Mouse (Mus musculus) liver, adult 10 weeks (tissue): ENCODE results near the gene Cdk5rap1. TPM values are rescaled to one million over a fixed set of nuclear protein-coding genes. Genes with fewer than 3 reads are reported as not detected.

Source experiments
- polyA plus RNA-seq: library from polyadenylated mRNA; stranded (reverse); fragments of 350-450 nt; fragmentation: Illumina TruSeq; extraction: RNeasy Lipid Tissue Mini Kit (QIAGEN cat#74804); gene quantifications from one replicate; pipeline ENCODE4 v1.2.3, GENCODE M21; 2014; ENCODE audit warnings: low read depth, low replicate concordance

Cdk5rap1 gene
- 11.8 TPM for polyA plus RNA-seq

GRCm38 (mm10) chr2:154372842-154373500, at the start of gene Cdk5rap1:
Gene Cdk5rap1 (minus strand): TSS chr2:154373010.

GRCm38 (mm10) chr2:154407643-154408445, 35.0 kb upstream of the Cdk5rap1 start, which contains the start of gene Snta1:
Gene Snta1 (minus strand): TSS chr2:154408099.

GRCm38 (mm10) chr2:154306927-154307326, 65.9 kb downstream of the Cdk5rap1 start, which contains the start of gene Bpifb9b:
Gene Bpifb9b (plus strand): TSS chr2:154307227.

Other genes with a start within 250 kb of the Cdk5rap1 start
- gene Bpifa3, start 242.7 kb downstream of the Cdk5rap1 start, polyA plus RNA-seq = not detected
- gene Bpifa1, start 230.1 kb downstream of the Cdk5rap1 start, polyA plus RNA-seq = not detected
- gene Bpifa5, start 210.4 kb downstream of the Cdk5rap1 start, polyA plus RNA-seq = not detected
- gene Bpifb1, start 182.2 kb downstream of the Cdk5rap1 start, polyA plus RNA-seq = not detected
- gene Bpifb5, start 149.3 kb downstream of the Cdk5rap1 start, polyA plus RNA-seq = not detected
- gene Bpifb9a, start 115.2 kb downstream of the Cdk5rap1 start, polyA plus RNA-seq = not detected
- gene Bpifb9b, start 65.8 kb downstream of the Cdk5rap1 start, polyA plus RNA-seq = not detected
- 0.53 TPM for gene Snta1, start 35.1 kb upstream of the Cdk5rap1 start, polyA plus RNA-seq
- 6.5 TPM for gene Cbfa2t2, start 63.5 kb upstream of the Cdk5rap1 start, polyA plus RNA-seq
- not detected for gene 1700003F12Rik, start 174.1 kb upstream of the Cdk5rap1 start, polyA plus RNA-seq
- not detected for gene Actl10, start 178.8 kb upstream of the Cdk5rap1 start, polyA plus RNA-seq
- gene Necab3, start 185.9 kb upstream of the Cdk5rap1 start, polyA plus RNA-seq = not detected
- not detected for gene E2f1, start 196.9 kb upstream of the Cdk5rap1 start, polyA plus RNA-seq
- gene Pxmp4, start 230.7 kb upstream of the Cdk5rap1 start, polyA plus RNA-seq = 40.3 TPM
- gene Zfp341, start 240.3 kb upstream of the Cdk5rap1 start, polyA plus RNA-seq = 0.19 TPM
- gene 4930519P11Rik, start 240.4 kb upstream of the Cdk5rap1 start, polyA plus RNA-seq = not detected